Mouse (Mus musculus) thymus, adult 2 months (tissue): ENCODE data around the gene Prkn. TPM values are rescaled to one million over a fixed set of nuclear protein-coding genes. Genes with fewer than 3 reads are reported as not detected.

ENCODE experiments used
- DNase-seq: peaks from one replicate; pipeline ENCODE4 v3.0.0; 2021
- H3K27ac ChIP-seq: fragments of 200-500 bp; 2 replicates; pipeline ENCODE4 v1.5.1; 2012; ENCODE audit warnings: low read length, control low read depth; ENCODE audit not compliant: control insufficient read depth, insufficient read depth
- H3K27me3 ChIP-seq: fragments of 200-500 bp; 2 replicates; pipeline ENCODE4 v1.6.1; 2012; ENCODE audit warnings: mild to moderate bottlenecking, low read length, moderate library complexity, mixed read lengths; ENCODE audit not compliant: control insufficient read depth, insufficient read depth
- H3K36me3 ChIP-seq: fragments of 200-500 bp; 2 replicates; pipeline ENCODE4 v1.6.1; 2012; ENCODE audit warnings: mild to moderate bottlenecking, low read length, moderate library complexity; ENCODE audit not compliant: control insufficient read depth, insufficient read depth
- H3K4me1 ChIP-seq: fragments of 200-500 bp; replicated peaks from 2 replicates; pipeline ENCODE4 v1.6.1; 2012; ENCODE audit warnings: low read length; ENCODE audit not compliant: control insufficient read depth, insufficient read depth
- H3K4me3 ChIP-seq: fragments of 200-500 bp; 2 replicates; pipeline ENCODE4 v1.5.1; 2012; ENCODE audit warnings: mild to moderate bottlenecking, low read length, control low read depth, moderate library complexity; ENCODE audit not compliant: control insufficient read depth, insufficient read depth
- CTCF ChIP-seq: fragments of 200-500 bp; IDR thresholded peaks from 2 replicates; pipeline ENCODE4 v1.5.1; 2012; ENCODE audit warnings: mild to moderate bottlenecking, control low read depth, low read length, moderate library complexity, borderline replicate concordance; ENCODE audit not compliant: control insufficient read depth, poor library complexity, insufficient read depth; ENCODE audit errors: extremely low read depth
- POLR2A ChIP-seq: fragments of 200-500 bp; IDR thresholded peaks from 2 replicates; pipeline ENCODE4 v1.6.1; 2012; ENCODE audit warnings: mild to moderate bottlenecking, low read length, control low read depth, moderate library complexity; ENCODE audit not compliant: control insufficient read depth, poor library complexity, insufficient read depth; ENCODE audit errors: extremely low read depth
- WGBS: fragments of 180-500 bp; shearing (Covaris S2); methylation state at CpG from one replicate; pipeline ENCODE4 v1.1.7; 2018; 5-methylcytosine and 5-hydroxymethylcytosine counted together
- polyA plus RNA-seq: library from polyadenylated mRNA; depleted of rRNA; stranded (reverse); fragments of >200 nt; gene quantifications from 2 replicates; pipeline ENCODE4 v1.2.3, GENCODE M21; 2012; rRNA removed

Prkn gene
- polyA plus RNA-seq: 1.1 and 1.4 TPM in 2 replicates

DNA sequence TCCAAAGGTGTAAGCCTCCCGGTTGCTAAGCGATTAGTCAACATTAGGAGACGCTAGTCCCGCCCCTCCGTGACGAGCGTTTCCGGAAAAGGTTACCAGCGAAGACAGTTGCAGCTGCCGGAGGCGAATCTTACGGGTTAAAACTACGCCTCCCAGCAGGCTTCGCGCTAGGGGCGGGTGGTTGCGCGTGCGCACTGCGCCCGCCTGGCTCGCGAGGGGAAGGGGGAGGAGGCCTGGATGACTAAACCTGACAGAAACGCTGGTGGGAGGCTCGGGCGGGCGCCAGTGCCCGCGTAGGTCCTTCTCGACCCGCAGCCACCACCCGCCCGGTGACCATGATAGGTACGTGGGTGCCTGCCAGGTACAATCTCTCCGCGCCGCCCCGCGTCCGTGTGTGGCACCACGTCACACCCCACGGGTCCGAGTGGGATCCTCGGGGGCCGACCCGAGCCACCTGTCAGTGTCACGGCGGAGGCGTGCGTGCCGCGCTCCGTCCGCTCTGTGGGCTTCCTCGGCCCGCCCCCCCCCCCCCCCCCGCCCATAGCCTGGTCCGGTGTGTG lies at the start of gene Prkn, which contains the start of gene Pacrg:
Prkn (plus strand) TSS at position 237 of the 560 bp plus-strand sequence.
Pacrg (minus strand) TSS at position 164 of the 560 bp plus-strand sequence.
- H3K27ac ChIP-seq: no peak within 1 kb of the TSS
- under 1% methylated on average over 56 of the region's 58 CpGs for WGBS
- H3K4me3 ChIP-seq: peak within 1 kb of the TSS; percentile 61
- H3K36me3 ChIP-seq: no peaks in the 10 kb centered on the region
- H3K4me1 ChIP-seq: peaks cover 3% of the 10 kb centered on the region; the same call in 1 of the 2 replicates
- DNase-seq: peak; percentile 97
- no peaks in the 10 kb centered on the region for H3K27me3 ChIP-seq
- no peak for TF ChIP-seq CTCF
- peak; percentile 29; the same call in 1 of the 2 replicates for TF ChIP-seq POLR2A

- TF ChIP-seq CTCF: no peak
- TF ChIP-seq POLR2A: no peak
- H3K27ac ChIP-seq: no peak overlapping the region
- H3K36me3 ChIP-seq: no peaks in the 10 kb centered on the region
- WGBS: 64% methylated on average over 3 of the region's 3 CpGs
- H3K27me3 ChIP-seq: no peaks in the 10 kb centered on the region
- no peak for DNase-seq
- H3K4me1 ChIP-seq: no peaks in the 10 kb centered on the region
- no peak overlapping the region for H3K4me3 ChIP-seq
Observed at GRCm38 (mm10) chr17:10791661-10792060, 48.5 kb upstream of the Prkn start.

DNA sequence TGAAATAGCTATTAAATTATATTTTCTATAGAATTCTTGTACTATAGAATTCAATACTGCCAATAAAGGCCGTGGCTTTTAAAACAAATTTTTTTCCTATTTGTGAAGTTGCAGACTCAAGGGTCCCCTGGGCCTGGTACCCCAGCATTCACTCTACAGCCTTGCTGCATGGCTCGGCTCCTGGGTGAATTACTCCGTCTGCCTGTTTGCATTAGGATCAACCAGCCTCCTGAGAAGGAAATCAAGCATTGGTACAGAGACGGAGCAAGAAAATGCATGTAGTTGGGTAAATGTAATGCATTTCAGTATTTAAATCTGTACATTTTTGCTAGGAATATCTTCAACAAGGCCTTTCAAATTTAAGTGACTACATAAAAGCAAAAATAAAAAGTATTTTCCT lies 33.5 kb upstream of the Prkn start:
- TF ChIP-seq POLR2A (no peak), CTCF (no peak)
- WGBS: 95% methylated on average over 4 of the region's 4 CpGs
- no peak for DNase-seq

GRCm38 (mm10) chr17:10807261-10807998 lies 32.8 kb upstream of the Prkn start:
- H3K4me3 ChIP-seq: no peak overlapping the region
- no peaks in the 10 kb centered on the region for H3K36me3 ChIP-seq
- 94% methylated on average over 13 of the region's 13 CpGs for WGBS
- no peak for DNase-seq
- H3K4me1 ChIP-seq: no peaks in the 10 kb centered on the region
- no peaks in the 10 kb centered on the region for H3K27me3 ChIP-seq
- H3K27ac ChIP-seq: no peak overlapping the region
- TF ChIP-seq POLR2A (no peak), CTCF (no peak)

More for the DNA sequence above, 33.5 kb upstream of the Prkn start:
- no peaks in the 10 kb centered on the region for H3K36me3 ChIP-seq
- no peak overlapping the region for H3K27ac ChIP-seq
- no peaks in the 10 kb centered on the region for H3K27me3 ChIP-seq
- H3K4me1 ChIP-seq: no peaks in the 10 kb centered on the region
- no peak overlapping the region for H3K4me3 ChIP-seq

- DNase-seq: no peak
- H3K4me3 ChIP-seq: no peak overlapping the region
- no peak overlapping the region for H3K27ac ChIP-seq
- no peaks in the 10 kb centered on the region for H3K4me1 ChIP-seq
- TF ChIP-seq POLR2A (no peak), CTCF (no peak)
- 87% methylated on average over 2 of the region's 2 CpGs for WGBS
- no peaks in the 10 kb centered on the region for H3K27me3 ChIP-seq
- no peaks in the 10 kb centered on the region for H3K36me3 ChIP-seq
Observed at GRCm38 (mm10) chr17:10808571-10808970, 31.6 kb upstream of the Prkn start.

- no peak overlapping the region for H3K4me3 ChIP-seq
- 91% methylated on average over 4 of the region's 4 CpGs for WGBS
- TF ChIP-seq CTCF: no peak
- no peak for TF ChIP-seq POLR2A
- H3K36me3 ChIP-seq: no peaks in the 10 kb centered on the region
- no peak for DNase-seq
- no peak overlapping the region for H3K27ac ChIP-seq
- no peaks in the 10 kb centered on the region for H3K4me1 ChIP-seq
- H3K27me3 ChIP-seq: no peaks in the 10 kb centered on the region
Observed at GRCm38 (mm10) chr17:10818971-10819370, 21.2 kb upstream of the Prkn start.

- DNase-seq: peak; percentile 36
- H3K4me1 ChIP-seq: peaks cover 3% of the 10 kb centered on the region; the same call in 1 of the 2 replicates
- TF ChIP-seq POLR2A (no peak), CTCF (no peak)
- no peaks in the 10 kb centered on the region for H3K36me3 ChIP-seq
- WGBS: 4% methylated on average over 20 of the region's 20 CpGs
- H3K27ac ChIP-seq: no peak overlapping the region
- H3K27me3 ChIP-seq: no peaks in the 10 kb centered on the region
- peak overlapping the region; percentile 35 for H3K4me3 ChIP-seq
Observed at GRCm38 (mm10) chr17:10840731-10841201, 582 bp downstream of the Prkn start.
